Mouse (Mus musculus): ENCODE results near the gene Map10.

Gene Map10

GRCm38 (mm10) chr8:125716613-125717012, 47.0 kb downstream of the Map10 start:
- DNase-seq (ENCODE audit: low spot score in 2 of 2), result no peak

- DNase-seq (ENCODE audit: low spot score in 2 of 2), result no peak
Observed at GRCm38 (mm10) chr8:125718914-125719313, 49.3 kb downstream of the Map10 start.

- peak in 1 of 2 experiments; percentile 32 for DNase-seq (ENCODE audit: low spot score in 2 of 2)
Observed at GRCm38 (mm10) chr8:125722675-125723074, 53.1 kb downstream of the Map10 start.
